Mouse (Mus musculus) gonadal fat pad, adult 2 months (tissue): ENCODE data around the gene Wdr75. TPM values are rescaled to one million over a fixed set of nuclear protein-coding genes. Genes with fewer than 3 reads are reported as not detected.
A peak's percentile ranks its signal among the peaks of the same experiment; 100 is the strongest.

Source experiments
- DNase-seq: peaks from one replicate; pipeline ENCODE4 v3.0.0-alpha.2; 2012; ENCODE audit warnings: low read depth
- polyA plus RNA-seq: library from polyadenylated mRNA; depleted of rRNA; stranded (reverse); fragments of >200 nt; gene quantifications from 2 replicates; pipeline ENCODE4 v1.2.3, GENCODE M21; 2012; rRNA removed

Gene Wdr75
- polyA plus RNA-seq, 1 experiment = 49.1 TPM

DNA sequence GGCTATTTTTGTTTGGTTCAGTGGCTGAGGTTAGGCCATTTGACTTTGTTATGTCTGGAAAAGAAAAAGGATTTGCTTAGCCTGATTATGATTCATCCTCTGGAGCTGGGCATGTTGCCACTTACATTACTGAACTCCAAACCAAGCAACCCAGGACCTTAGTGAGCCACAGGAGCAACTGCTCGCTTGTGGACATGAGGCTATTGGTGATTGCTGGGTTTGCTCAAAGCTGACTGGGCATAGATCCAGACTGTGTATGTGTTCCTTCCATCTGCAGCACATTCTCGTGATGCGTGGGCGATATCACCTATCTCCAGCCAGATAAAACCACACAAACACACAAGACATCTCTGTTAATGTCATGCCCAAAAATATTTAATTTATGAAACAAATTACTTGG lies 42.8 kb downstream of the Wdr75 start:
- peak; percentile 55 for DNase-seq

DNA sequence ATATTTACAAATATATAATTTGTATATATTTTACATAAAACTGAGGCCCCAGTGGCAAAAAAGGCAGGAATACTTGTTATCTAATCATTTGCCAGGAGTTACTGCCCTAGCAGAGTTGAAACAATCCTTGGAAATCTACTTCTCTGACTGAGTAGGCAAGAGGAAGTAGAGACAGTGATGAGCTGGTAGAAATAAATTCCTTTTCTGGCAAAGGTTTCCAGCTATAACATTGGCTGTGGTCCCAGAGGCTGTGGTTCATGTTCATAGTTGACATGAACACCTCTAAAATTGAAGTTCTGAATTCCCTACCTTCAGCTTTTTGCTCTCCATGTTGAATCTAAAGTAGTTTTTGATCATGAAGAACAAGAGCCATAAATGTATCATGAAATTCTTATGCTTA lies 43.3 kb downstream of the Wdr75 start:
- DNase-seq = no peak

- DNase-seq = no peak
These were observed 50.5 kb downstream of the Wdr75 start for GRCm38 (mm10) chr1:45845466-45845865.

DNA sequence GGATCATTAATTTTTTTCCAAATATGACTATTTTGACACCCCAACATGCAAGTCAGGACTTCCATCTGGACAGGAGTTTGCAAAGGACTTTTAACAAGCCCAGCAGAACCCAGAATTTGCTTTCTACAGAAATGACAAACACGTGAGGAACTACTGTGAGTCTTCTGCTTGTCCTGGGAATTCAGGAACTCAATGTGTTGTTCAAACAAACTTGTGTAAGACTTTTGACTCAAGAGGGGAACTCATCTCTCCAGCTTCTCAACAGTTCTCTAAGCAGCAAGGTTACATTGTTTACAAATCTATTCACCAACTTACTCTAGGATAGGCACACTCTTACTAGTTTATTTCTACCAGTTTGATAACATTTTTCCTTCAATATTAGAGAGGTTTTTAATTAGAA lies 63.1 kb downstream of the Wdr75 start:
- no peak for DNase-seq

DNA sequence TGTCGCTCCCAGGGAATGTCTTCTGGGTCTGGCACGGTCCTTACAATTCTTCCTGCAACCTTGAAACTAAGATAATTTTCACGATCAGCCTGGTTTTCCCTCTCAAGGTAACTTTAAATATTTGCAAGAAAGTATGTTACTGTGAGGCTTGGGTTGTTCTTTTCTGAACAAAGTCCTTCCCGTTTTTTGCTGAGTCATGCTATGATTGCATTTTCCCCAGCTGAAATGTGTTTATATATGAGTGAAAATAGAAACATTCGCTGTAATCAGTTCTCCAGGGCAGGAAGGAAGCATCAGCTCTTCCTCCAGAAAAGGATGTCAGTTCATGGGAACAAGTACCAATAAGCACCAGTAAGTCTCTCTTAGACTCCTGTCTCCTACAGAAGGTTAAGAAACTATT lies 65.4 kb downstream of the Wdr75 start:
- DNase-seq = no peak

GRCm38 (mm10) chr1:45861162-45861561 lies 66.2 kb downstream of the Wdr75 start:
- DNase-seq = no peak

- DNase-seq = no peak
These were observed 68.7 kb downstream of the Wdr75 start for GRCm38 (mm10) chr1:45863641-45864040.

GRCm38 (mm10) chr1:45864564-45865014 lies 69.6 kb downstream of the Wdr75 start:
- no peak for DNase-seq

DNA sequence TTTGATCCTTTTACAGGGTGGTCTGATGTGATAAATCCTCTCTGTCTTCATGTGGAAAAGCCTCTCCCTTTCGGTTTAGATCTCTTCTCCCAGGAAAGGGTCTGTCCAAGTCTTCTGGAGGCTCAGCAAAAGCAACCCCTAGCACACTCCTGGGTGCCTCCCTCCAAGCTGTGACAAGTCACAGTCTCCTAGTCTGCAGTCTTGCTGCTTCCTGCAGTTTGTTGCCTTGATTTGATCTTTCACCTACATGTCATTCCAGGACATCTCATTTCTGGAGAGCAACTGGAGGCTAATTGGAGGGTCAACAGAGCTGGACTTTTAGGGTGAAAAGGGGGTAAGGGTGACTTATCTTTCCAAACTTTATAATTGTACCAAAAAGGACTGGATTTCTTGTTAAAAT lies 70.3 kb downstream of the Wdr75 start:
- no peak for DNase-seq

DNA sequence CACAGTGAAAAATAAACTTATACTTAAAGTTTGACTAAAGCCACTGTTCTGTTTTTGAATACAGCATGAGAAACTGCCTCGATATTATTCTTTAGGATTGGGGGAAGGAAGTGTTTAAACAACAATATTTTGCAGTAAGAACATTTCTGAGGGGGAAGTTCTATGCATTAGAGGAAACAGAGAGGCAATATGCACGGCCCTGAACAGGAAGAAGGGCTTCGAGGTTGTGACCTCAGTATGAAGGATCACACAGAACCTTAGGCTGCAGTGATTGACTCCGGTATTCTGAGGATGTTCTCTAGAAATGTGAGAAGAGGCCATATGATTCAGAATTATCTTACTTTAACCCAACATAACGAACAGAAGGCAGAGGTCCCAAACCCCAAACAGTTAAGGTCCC lies 70.8 kb downstream of the Wdr75 start:
- no peak for DNase-seq

- no peak for DNase-seq
These were observed 71.5 kb downstream of the Wdr75 start for GRCm38 (mm10) chr1:45866288-45867018.

GRCm38 (mm10) chr1:45868050-45868449 lies 73.1 kb downstream of the Wdr75 start:
- DNase-seq = no peak

- no peak for DNase-seq
These were observed 73.6 kb downstream of the Wdr75 start for GRCm38 (mm10) chr1:45868479-45869137.

Other genes starting within 250 kb of the Wdr75 start
- not detected in 2 replicates for gene Gm5269, start 95.1 kb downstream of the Wdr75 start, polyA plus RNA-seq
- gene Slc40a1, start 131.4 kb downstream of the Wdr75 start, polyA plus RNA-seq = 4.9 and 5.3 TPM in 2 replicates